Mouse (Mus musculus): ENCODE measurements around the gene Pex10.

- no peak for TF ChIP-seq CTCF (IDR thresholded peaks at IDR 0.05; ENCODE audit: extremely low read depth, insufficient read depth, low read length)
- no peak for TF ChIP-seq POLR2A (IDR thresholded peaks at IDR 0.05; ENCODE audit: extremely low read depth, insufficient read depth, low read length)
Observed at GRCm38 (mm10) chr4:155089241-155089640, 22.4 kb downstream of the Pex10 start.
